Mouse (Mus musculus): ENCODE measurements at regions not wholly inside any gene's neighbourhood (a gene's known extent, or its start where the extent isn't known, plus 50 kb on each side); places are given as distances from the start of the nearest gene placed in this dataset.
"Not testable (repeated sequence)": the region's sequence is repeated elsewhere in the genome, so short reads cannot be mapped to it uniquely, and the experiment has no call there.

DNA sequence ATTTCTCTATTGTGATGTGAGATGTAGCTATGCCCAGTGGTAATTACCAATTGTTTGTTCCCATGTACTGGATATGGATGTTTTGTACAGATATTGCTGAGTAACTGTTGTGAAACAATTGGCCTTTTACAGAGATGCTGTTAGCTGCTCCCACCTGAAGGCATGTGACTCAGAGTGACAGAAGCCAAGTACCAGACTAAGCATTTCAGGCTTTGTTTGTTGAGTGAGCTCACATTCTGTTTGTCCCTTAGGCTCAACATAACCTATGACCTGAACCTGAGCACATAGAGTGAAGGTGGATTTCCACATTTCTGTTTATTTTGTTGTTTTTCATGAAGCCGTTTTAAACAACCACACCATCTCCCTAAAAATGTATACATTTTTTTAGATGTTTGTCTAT is 105.8 kb upstream of the Akr1e1 start:
- Histone ChIP-seq H3ac (ENCODE audit: control insufficient read depth, insufficient read length) (no peak overlapping the region), H3K4me2 (ENCODE audit: low read depth) (no peak overlapping the region), H3K79me2 (ENCODE audit: control insufficient read depth, insufficient read depth) (no peaks in the 10 kb centered on the region), H3K36me3 (ENCODE audit: control insufficient read depth, insufficient read depth) (no peaks in the 10 kb centered on the region), H3K27me3 (ENCODE audit: control insufficient read depth, insufficient read depth, insufficient read length) (no peaks in the 10 kb centered on the region), H3K4me3 (no peak overlapping the region)
- TF ChIP-seq REST (IDR thresholded peaks at IDR 0.05; ENCODE audit: insufficient read depth, insufficient read length) = no peak
- TF ChIP-seq TCF3 (IDR thresholded peaks at IDR 0.05; ENCODE audit: insufficient read length, low read depth) = no peak
- no peak for TF ChIP-seq POLR2A (IDR thresholded peaks at IDR 0.05; ENCODE audit: insufficient read length, low read depth)
- TF ChIP-seq USF1 (IDR thresholded peaks at IDR 0.05; ENCODE audit: low read depth) = no peak
- TF ChIP-seq MAX (IDR thresholded peaks at IDR 0.05; ENCODE audit: low read depth) = no peak
- TF ChIP-seq CEBPB (IDR thresholded peaks at IDR 0.05; ENCODE audit: insufficient read depth, poor library complexity, severe bottlenecking) = no peak
- no peak for TF ChIP-seq E2F4 (IDR thresholded peaks at IDR 0.05; ENCODE audit: insufficient read depth)
- no peak for TF ChIP-seq TCF12 (IDR thresholded peaks at IDR 0.05; ENCODE audit: insufficient read depth, poor library complexity, severe bottlenecking)
- TF ChIP-seq POLR2AphosphoS2 (IDR thresholded peaks at IDR 0.05; ENCODE audit: insufficient read length, low read depth) = no peak
- no peak for TF ChIP-seq SRF (IDR thresholded peaks at IDR 0.05; ENCODE audit: control insufficient read depth, insufficient read length, low read depth)
- no peak for TF ChIP-seq MYOG (IDR thresholded peaks at IDR 0.05; ENCODE audit: control insufficient read depth in 1 of 3, insufficient read depth in 1 of 3, insufficient read length in 2 of 3, low read depth in 2 of 3)
- no peak for TF ChIP-seq MYOD1 (IDR thresholded peaks at IDR 0.05; ENCODE audit: control insufficient read depth in 1 of 3, insufficient read length in 2 of 3, low read depth in 2 of 3)

DNA sequence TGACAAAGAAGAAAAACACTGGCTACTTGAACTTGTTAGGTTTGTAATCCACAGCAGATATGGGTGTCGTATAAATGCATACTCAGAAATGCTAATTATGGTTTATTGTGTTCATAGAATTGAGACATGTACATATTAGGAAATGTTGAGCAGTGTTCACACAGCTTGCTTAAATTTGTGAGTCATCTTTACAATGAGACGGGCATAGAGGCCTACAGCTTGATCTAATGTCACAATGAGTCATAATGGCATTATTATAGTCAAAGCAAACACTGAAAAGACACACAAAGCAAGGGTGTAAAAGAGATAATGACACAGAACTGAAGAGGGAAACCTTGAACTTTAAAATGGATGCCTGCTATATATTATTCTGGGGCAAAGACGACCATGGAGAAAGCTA is 103.7 kb upstream of the Akr1e1 start:
- no peak overlapping the region for H3K4me2 ChIP-seq (ENCODE audit: low read depth)
- H3K4me3 ChIP-seq = no peak overlapping the region
- H3K27me3 ChIP-seq (ENCODE audit: control insufficient read depth, insufficient read depth, insufficient read length) = no peaks in the 10 kb centered on the region
- H3K36me3 ChIP-seq (ENCODE audit: control insufficient read depth, insufficient read depth) = no peaks in the 10 kb centered on the region
- peak; percentile 62 for TF ChIP-seq SRF (IDR thresholded peaks at IDR 0.05; ENCODE audit: control insufficient read depth, insufficient read length, low read depth)
- TF ChIP-seq TCF3 (IDR thresholded peaks at IDR 0.05; ENCODE audit: insufficient read length, low read depth) = no peak
- no peaks in the 10 kb centered on the region for H3K79me2 ChIP-seq (ENCODE audit: control insufficient read depth, insufficient read depth)
- H3ac ChIP-seq (ENCODE audit: control insufficient read depth, insufficient read length) = no peak overlapping the region

DNA sequence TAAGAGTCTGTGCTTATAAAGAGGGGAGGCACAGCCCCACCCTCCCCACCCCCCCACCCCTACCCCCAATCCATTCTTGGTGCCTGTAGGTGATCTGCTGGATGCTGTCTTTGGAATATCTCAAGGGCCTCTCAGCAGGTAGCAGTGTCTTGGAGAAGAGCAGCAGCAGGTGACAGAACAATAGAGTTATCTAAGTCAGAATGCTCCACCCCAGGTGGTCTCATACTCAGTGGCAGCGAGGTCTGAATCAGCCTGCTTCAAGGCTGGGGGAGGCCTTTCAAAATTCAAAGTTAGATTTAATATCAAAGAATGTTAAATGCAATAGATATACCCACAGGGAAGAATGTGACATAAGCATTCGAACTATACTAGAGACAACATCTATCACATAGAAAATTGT is 90.6 kb upstream of the Akr1e1 start:
- not testable (repeated sequence) for H3K36me3 ChIP-seq (ENCODE audit: control insufficient read depth, insufficient read depth); H3K4me2 ChIP-seq (ENCODE audit: low read depth); H3K4me3 ChIP-seq; H3ac ChIP-seq (ENCODE audit: control insufficient read depth, insufficient read length); H3K27me3 ChIP-seq (ENCODE audit: control insufficient read depth, insufficient read depth, insufficient read length); H3K79me2 ChIP-seq (ENCODE audit: control insufficient read depth, insufficient read depth)

DNA sequence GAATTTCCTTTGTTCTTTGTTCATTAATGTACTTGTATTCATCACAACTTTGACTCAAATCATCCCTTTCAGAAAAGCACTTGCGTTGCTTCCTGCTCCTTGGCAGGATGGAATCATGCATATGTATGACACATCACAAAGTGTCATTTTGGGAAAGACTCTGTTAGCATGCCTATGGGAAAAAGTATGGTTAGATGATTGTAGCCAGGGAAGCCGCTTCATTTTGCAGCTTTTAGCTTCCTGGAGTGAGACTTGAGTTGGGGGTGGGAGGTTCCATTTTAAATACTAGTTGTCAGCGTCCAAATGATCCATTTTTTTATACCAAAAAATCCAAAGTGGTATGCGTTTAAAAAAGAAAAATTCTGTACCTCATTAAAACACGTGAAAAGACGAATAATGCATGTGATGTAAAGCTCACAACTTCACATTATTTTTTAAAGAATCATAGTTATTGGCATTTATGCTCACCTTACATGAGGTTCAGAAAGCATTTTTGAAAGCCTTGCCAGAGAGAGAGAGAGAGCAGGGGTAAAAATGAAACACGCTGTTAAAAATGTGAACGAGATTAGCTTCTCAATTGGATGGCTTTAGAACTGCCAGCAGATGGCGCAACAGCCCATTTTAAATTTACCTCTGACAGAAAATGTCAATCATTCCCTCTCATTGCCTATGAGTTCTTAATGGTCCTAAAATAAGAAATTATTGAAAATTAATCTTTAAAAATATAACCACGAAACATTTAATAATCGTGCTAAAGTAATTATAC is 57.6 kb upstream of the Akr1e1 start:
- Histone ChIP-seq H3K4me3 (no peak overlapping the region), H3K4me2 (ENCODE audit: low read depth) (peak overlapping the region; percentile 49), H3K36me3 (ENCODE audit: control insufficient read depth, insufficient read depth) (no peaks in the 10 kb centered on the region), H3K27me3 (ENCODE audit: control insufficient read depth, insufficient read depth, insufficient read length) (no peaks in the 10 kb centered on the region), H3K79me2 (ENCODE audit: control insufficient read depth, insufficient read depth) (no peaks in the 10 kb centered on the region), H3ac (ENCODE audit: control insufficient read depth, insufficient read length) (no peak overlapping the region)
- no peak for TF ChIP-seq POLR2A (IDR thresholded peaks at IDR 0.05; ENCODE audit: insufficient read length, low read depth)
- no peak for TF ChIP-seq TCF3 (IDR thresholded peaks at IDR 0.05; ENCODE audit: insufficient read length, low read depth)
- no peak for TF ChIP-seq E2F4 (IDR thresholded peaks at IDR 0.05; ENCODE audit: insufficient read depth)
- no peak for TF ChIP-seq TCF12 (IDR thresholded peaks at IDR 0.05; ENCODE audit: insufficient read depth, poor library complexity, severe bottlenecking)
- no peak for TF ChIP-seq SRF (IDR thresholded peaks at IDR 0.05; ENCODE audit: control insufficient read depth, insufficient read length, low read depth)

DNA sequence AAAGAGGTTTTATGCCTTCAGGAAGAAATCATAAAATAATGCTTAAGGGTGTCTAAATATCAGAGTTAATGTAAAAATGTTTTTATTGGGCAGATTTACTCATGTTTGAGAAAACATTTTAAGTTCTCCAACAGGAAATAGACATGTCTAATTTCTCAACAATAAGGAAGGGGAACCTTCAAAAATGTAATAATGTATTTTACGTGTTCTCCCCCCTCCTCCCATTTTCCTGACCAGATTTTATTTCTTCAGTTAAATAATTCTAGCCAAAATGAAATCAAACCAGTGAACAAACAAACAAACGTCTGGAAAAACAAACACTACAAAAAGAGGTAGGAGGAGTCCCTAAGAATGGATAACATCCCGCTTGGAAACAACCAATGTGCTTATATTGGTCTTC is 54.4 kb upstream of the Akr1e1 start:
- Histone ChIP-seq H3K27me3 (ENCODE audit: control insufficient read depth, insufficient read depth, insufficient read length) (no peaks in the 10 kb centered on the region), H3K36me3 (ENCODE audit: control insufficient read depth, insufficient read depth) (no peaks in the 10 kb centered on the region), H3K4me3 (peak overlapping the region; percentile 12), H3K79me2 (ENCODE audit: control insufficient read depth, insufficient read depth) (no peaks in the 10 kb centered on the region), H3K4me2 (ENCODE audit: low read depth) (no peak overlapping the region), H3ac (ENCODE audit: control insufficient read depth, insufficient read length) (no peak overlapping the region)
- TF ChIP-seq MYOG (IDR thresholded peaks at IDR 0.05; ENCODE audit: control insufficient read depth in 1 of 3, insufficient read depth in 1 of 3, insufficient read length in 2 of 3, low read depth in 2 of 3) (no peak), POLR2A (IDR thresholded peaks at IDR 0.05; ENCODE audit: insufficient read length, low read depth) (no peak), TCF3 (IDR thresholded peaks at IDR 0.05; ENCODE audit: insufficient read length, low read depth) (no peak), REST (IDR thresholded peaks at IDR 0.05; ENCODE audit: insufficient read depth, insufficient read length) (no peak), E2F4 (IDR thresholded peaks at IDR 0.05; ENCODE audit: insufficient read depth) (no peak), SRF (IDR thresholded peaks at IDR 0.05; ENCODE audit: control insufficient read depth, insufficient read length, low read depth) (no peak), CEBPB (IDR thresholded peaks at IDR 0.05; ENCODE audit: insufficient read depth, poor library complexity, severe bottlenecking) (no peak), TCF12 (IDR thresholded peaks at IDR 0.05; ENCODE audit: insufficient read depth, poor library complexity, severe bottlenecking) (no peak), MYOD1 (IDR thresholded peaks at IDR 0.05; ENCODE audit: control insufficient read depth in 1 of 3, insufficient read length in 2 of 3, low read depth in 2 of 3) (no peak), POLR2AphosphoS2 (IDR thresholded peaks at IDR 0.05; ENCODE audit: insufficient read length, low read depth) (no peak), USF1 (IDR thresholded peaks at IDR 0.05; ENCODE audit: low read depth) (no peak), MAX (IDR thresholded peaks at IDR 0.05; ENCODE audit: low read depth) (no peak)
